Mouse (Mus musculus) ES-Bruce4 (cell line): ENCODE results near the gene Lamtor3.

Experiments
- CTCF ChIP-seq: IDR thresholded peaks from one replicate; pipeline ENCODE4 v1.8.1; 2011; ENCODE audit warnings: low read depth, low read length
- EP300 ChIP-seq: IDR thresholded peaks from 2 replicates; pipeline ENCODE4 v1.6.1; 2011; ENCODE audit warnings: low read depth, low read length; ENCODE audit not compliant: insufficient read depth

DNA sequence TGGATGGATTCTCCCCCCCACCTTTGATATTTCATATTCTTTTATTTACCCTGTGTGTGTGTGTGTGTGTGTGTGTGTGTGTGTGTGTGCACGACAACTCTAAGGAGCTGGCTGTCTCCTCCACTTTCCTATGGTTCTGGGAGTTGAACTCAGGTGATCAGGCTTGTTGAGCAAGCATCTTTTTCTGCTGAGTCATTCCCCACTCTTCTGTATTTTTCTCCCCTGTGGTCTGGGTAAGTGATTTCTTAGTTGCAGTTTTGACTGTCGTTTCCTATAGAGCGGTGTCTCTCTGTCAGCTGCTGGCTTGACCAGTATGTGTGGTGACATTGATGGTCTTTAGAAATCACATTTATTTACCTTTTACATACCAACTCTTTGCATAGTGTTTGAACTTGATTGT lies 39.0 kb upstream of the Lamtor3 start:
- TF ChIP-seq CTCF (no peak), EP300 (no peak)
